Mouse (Mus musculus) NIH3T3 (cell line): ENCODE results near the gene Olfr875.
"Not testable (repeated sequence)": the region's sequence is repeated elsewhere in the genome, so short reads cannot be mapped to it uniquely, and the experiment has no call there.

Experiments used
- DNase-seq: peaks from one replicate; pipeline ENCODE4 v3.0.0-alpha.2; 2012; ENCODE audit warnings: low read depth

The Olfr875 gene

GRCm38 (mm10) chr9:37771759-37772158, at the start of gene Olfr875:
Gene Olfr875, plus strand, starts transcription at chr9:37771857.
- no peak for DNase-seq

GRCm38 (mm10) chr9:37734310-37734709, 37.3 kb upstream of the Olfr875 start:
- DNase-seq, result peak; percentile 1

- DNase-seq, result no peak
Observed at GRCm38 (mm10) chr9:37744806-37745205, 26.9 kb upstream of the Olfr875 start, which contains the start of gene Olfr874. Gene Olfr874, plus strand, starts transcription at chr9:37745106.

GRCm38 (mm10) chr9:37750319-37751075, 21.2 kb upstream of the Olfr875 start:
- DNase-seq, result no peak

GRCm38 (mm10) chr9:37751467-37751866, 20.2 kb upstream of the Olfr875 start:
- DNase-seq, result no peak

GRCm38 (mm10) chr9:37752006-37752405, 19.7 kb upstream of the Olfr875 start:
- DNase-seq, result no peak

GRCm38 (mm10) chr9:37761728-37762127, 9.9 kb upstream of the Olfr875 start:
- no peak for DNase-seq

GRCm38 (mm10) chr9:37762541-37762940, 9.1 kb upstream of the Olfr875 start:
- no peak for DNase-seq

- no peak for DNase-seq
Observed at GRCm38 (mm10) chr9:37770661-37771060, 996 bp upstream of the Olfr875 start.

GRCm38 (mm10) chr9:37782766-37783260, 11.2 kb downstream of the Olfr875 start:
- no peak for DNase-seq

GRCm38 (mm10) chr9:37783394-37784387, 12.0 kb downstream of the Olfr875 start:
- DNase-seq, result not testable (repeated sequence)

- DNase-seq, result no peak
Observed at GRCm38 (mm10) chr9:37786411-37786810, 14.8 kb downstream of the Olfr875 start.

GRCm38 (mm10) chr9:37802055-37802454, 30.4 kb downstream of the Olfr875 start:
- no peak for DNase-seq

- no peak for DNase-seq
Observed at GRCm38 (mm10) chr9:37802731-37803130, 31.1 kb downstream of the Olfr875 start, which contains the start of gene Olfr876. Gene Olfr876, plus strand, starts transcription at chr9:37803031.

- DNase-seq, result no peak
Observed at GRCm38 (mm10) chr9:37807235-37807634, 35.6 kb downstream of the Olfr875 start.

- DNase-seq, result no peak
Observed at GRCm38 (mm10) chr9:37808456-37808855, 36.8 kb downstream of the Olfr875 start.

- DNase-seq, result no peak
Observed at GRCm38 (mm10) chr9:37808976-37809375, 37.3 kb downstream of the Olfr875 start.

GRCm38 (mm10) chr9:37814696-37815095, 43.0 kb downstream of the Olfr875 start:
- no peak for DNase-seq
